Mouse (Mus musculus): ENCODE measurements at regions not wholly inside any gene's neighbourhood (a gene's known extent, or its start where the extent isn't known, plus 50 kb on each side); places are given as distances from the start of the nearest gene placed in this dataset.

GRCm38 (mm10) chr14:76786214-76786613 is 229.5 kb upstream of the Serp2 start:
- TF ChIP-seq POLR2A (IDR thresholded peaks at IDR 0.05; ENCODE audit: borderline replicate concordance, low read depth, low read length) (no peak), CTCF (IDR thresholded peaks at IDR 0.05; ENCODE audit: low read depth, low read length) (no peak)

Data from bone marrow macrophage, adult 2 months (primary cell).